Mouse (Mus musculus): ENCODE results near the gene Mrrf.

DNA sequence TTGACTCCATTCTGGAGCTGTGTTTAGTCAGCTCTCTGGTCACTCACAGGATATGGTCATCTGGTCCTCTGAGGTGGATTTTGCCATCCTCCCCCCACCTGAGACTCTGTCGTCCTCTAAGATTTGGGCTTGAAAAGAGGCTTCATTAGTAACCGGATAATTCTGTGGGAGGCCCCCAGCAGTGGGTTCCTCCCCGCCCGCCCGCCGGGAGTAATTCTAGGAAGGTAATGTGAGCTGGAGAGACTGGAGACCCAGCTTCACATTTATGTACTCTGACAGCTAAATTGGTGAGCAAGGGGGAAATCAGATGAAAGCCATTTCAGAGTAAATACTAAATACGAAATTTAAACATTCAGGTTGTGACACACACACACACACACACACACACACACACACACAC lies 27.6 kb upstream of the Mrrf start:
- TF ChIP-seq CTCF (conservative IDR thresholded peaks at IDR 0.05; ENCODE audit: insufficient read depth, insufficient read length, low read depth, low read length) (no peak), POLR2A (IDR thresholded peaks at IDR 0.05; ENCODE audit: low read depth, low read length) (no peak)

Measured in kidney, adult 2 months (tissue).